Mouse (Mus musculus) CD4-positive helper T cell, adult 2 months (primary cell): Measurements from ENCODE around the gene Notch3.

Source experiments
- DNase-seq: peaks from one replicate; pipeline ENCODE4 v3.0.0-alpha.2; 2012; ENCODE audit warnings: low read depth, missing footprints, low spot score

Gene Notch3

GRCm38 (mm10) chr17:32097676-32098075 lies 69.0 kb downstream of the Notch3 start:
- DNase-seq, result no peak

GRCm38 (mm10) chr17:32092895-32093294 lies 73.8 kb downstream of the Notch3 start:
- no peak for DNase-seq

- DNase-seq, result peak; percentile 10
Observed at GRCm38 (mm10) chr17:32092241-32092619, 74.4 kb downstream of the Notch3 start.

DNA sequence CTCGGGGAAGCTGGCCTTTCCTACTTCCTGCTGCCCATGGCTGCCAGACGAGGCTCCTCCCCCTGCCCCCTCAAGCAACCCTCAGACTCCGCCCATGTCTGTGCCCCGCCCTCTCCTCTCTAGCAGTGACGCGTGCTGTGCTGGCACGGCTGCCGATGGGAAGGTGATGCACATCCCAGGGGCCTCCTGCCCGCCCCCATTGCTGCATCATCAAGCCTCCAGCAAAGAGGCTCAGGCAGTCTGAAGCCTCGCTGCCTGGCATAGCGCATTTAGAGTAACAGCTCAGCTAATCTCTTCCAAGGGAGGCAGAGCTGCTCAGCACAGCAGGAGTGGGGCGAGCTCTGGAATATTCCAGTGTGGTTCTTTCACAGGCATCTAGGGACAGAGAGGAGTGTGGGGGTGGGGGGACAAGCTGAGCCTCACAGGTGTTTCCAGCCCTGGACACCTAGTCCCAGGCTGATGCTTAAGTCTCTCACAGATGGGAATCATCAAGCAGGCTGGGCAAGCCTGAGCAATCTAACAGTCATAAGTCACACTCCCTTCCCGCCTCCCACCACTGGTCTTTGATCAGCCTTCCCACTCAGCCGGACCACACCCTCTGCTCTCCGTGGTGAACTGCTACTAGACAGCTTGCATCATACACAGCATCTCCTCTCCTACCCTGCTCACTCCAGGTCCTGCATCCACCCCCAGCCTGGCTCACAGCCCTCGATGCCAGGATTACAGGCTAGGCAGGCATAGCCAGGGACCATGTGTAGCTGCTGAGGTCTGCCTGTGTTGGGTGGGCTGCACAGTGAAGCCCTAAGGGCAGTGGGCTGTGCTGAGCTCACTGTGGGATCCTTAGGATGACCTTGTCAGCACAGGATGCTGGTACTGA lies 75.0 kb downstream of the Notch3 start:
- peak; percentile 87 for DNase-seq

- DNase-seq, result no peak
Observed at GRCm38 (mm10) chr17:32091032-32091363, 75.7 kb downstream of the Notch3 start.

DNA sequence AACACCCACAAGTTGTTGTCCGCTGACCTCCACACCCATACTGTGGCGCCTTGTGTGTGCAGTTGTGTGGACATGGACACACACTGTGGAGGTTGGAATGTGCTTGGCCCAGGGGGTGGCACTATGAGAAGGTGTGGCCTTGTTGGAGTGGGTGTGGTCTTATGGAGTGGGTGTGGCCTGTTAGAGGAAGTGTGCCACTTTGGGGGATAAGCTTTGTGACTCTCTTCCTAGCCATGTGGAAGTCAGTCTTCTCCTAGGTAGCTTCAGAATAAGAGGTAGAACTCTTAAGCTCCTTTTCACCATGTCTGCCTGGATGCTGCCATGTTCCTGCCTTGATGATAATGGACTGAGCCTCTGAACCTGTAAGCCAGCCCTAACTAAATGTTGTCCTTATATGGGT lies 79.6 kb downstream of the Notch3 start:
- DNase-seq, result no peak

DNA sequence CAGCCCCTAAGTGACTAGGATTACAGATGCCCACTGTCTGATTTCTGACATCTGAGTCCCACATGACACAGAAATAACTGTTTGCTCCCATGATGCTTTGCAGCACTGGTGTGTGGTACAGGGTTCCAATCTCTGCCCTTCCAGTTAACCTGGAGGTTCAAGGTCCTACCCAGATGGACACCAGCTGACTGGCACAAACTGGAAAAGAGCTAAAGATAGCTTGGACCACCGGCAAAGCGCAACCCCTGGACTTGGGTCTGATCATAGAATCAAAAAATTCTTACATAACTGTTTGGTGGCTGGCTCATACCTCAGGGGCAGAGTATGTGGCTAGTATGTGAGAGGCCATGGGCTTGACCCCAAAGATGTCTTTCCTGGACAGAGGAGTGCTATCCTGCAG lies 83.3 kb downstream of the Notch3 start:
- DNase-seq, result no peak

DNA sequence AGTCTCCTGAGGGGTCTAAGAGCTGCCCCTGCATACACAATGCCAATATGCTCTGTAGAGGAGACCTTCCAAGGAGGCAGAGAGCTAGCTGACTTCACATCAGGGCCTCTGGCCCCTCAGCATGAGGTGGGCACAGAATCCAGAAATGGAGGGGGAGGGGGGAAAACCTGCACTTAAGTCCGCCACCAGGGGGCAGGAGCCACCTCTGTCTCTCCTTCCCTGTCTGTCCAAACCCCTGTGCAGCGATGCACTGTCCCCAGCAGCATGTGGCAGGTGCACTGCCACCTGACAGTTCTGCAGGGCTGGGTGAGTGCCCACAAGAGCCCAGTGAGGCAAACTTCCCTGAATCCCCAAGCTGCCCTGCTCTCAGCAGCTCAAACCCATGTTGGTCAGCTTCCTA lies 91.5 kb downstream of the Notch3 start:
- DNase-seq, result peak; percentile 60

- no peak for DNase-seq
Observed at GRCm38 (mm10) chr17:32074658-32075057, 92.0 kb downstream of the Notch3 start.

DNA sequence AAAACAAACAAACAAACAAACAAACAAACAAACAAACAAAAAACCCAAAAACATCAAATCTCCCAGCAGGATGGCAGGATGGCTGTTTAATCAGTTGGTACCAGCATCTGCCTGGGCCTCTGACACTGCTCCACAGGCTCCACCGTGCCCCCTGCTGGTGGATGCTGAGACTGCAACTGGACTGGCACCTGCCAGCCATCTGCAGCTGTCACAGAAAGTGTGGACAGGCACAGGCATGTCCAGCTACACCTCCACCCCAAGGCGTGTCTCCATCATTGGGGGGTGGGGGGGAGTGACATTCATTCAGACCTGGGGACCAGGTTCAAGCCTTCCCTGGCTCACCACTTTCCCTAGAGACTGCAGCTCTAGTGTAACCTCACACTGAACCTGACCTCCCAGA lies 93.3 kb downstream of the Notch3 start:
- peak; percentile 76 for DNase-seq
